Mouse (Mus musculus) hindbrain, embryonic 16.5 days (tissue): ENCODE measurements at regions not wholly inside any gene's neighbourhood (a gene's known extent, or its start where the extent isn't known, plus 50 kb on each side); places are given as distances from the start of the nearest gene placed in this dataset.

Experiments used
- ATAC-seq: fragments of 200-750 bp; cut with Nextera tagmentation; 2 replicates; pipeline ENCODE4 v1.8.0; 2017; ENCODE audit warnings: moderate TSS enrichment, moderate library complexity
- H3K27ac ChIP-seq: fragments of 300-500 bp; sonication (generic); 2 replicates; pipeline ENCODE4 v1.5.1; 2014; ENCODE audit warnings: low read depth, mild to moderate bottlenecking, control low read depth, low read length, moderate library complexity
- H3K27me3 ChIP-seq: fragments of 300-500 bp; sonication (generic); replicated peaks from 2 replicates; pipeline ENCODE4 v1.6.1; 2014; ENCODE audit warnings: low read length; ENCODE audit not compliant: control insufficient read depth, insufficient read depth
- H3K36me3 ChIP-seq: fragments of 300-500 bp; sonication (generic); 2 replicates; pipeline ENCODE4 v1.6.1; 2014; ENCODE audit warnings: mild to moderate bottlenecking, low read length, moderate library complexity, mixed read lengths; ENCODE audit not compliant: control insufficient read depth, insufficient read depth
- H3K4me1 ChIP-seq: fragments of 300-500 bp; sonication (generic); 2 replicates; pipeline ENCODE4 v1.6.1; 2014; ENCODE audit warnings: low read depth, low read length; ENCODE audit not compliant: control insufficient read depth, insufficient read depth
- H3K4me2 ChIP-seq: fragments of 300-500 bp; sonication (generic); 2 replicates; pipeline ENCODE4 v1.6.1; 2014; ENCODE audit warnings: mild to moderate bottlenecking, low read length, control low read depth, moderate library complexity
- H3K4me3 ChIP-seq: fragments of 300-500 bp; sonication (generic); 2 replicates; pipeline ENCODE4 v1.5.1; 2014; ENCODE audit warnings: mild to moderate bottlenecking, low read length, control low read depth, moderate library complexity
- H3K9ac ChIP-seq: fragments of 300-500 bp; sonication (generic); 2 replicates; pipeline ENCODE4 v1.6.1; 2014; ENCODE audit warnings: low read depth, mild to moderate bottlenecking, control low read depth, low read length, moderate library complexity
- H3K9me3 ChIP-seq: fragments of 300-500 bp; sonication (generic); 2 replicates; pipeline ENCODE4 v1.6.1; 2014; ENCODE audit warnings: mild to moderate bottlenecking, low read length, moderate library complexity; ENCODE audit not compliant: control insufficient read depth
- WGBS: fragments of 180-500 bp; shearing (Covaris S2); extraction: QIAGEN DNeasy Blood & Tissue Kit; methylation state at CpG from one replicate; pipeline ENCODE4 v1.1.7; 2014; 5-methylcytosine and 5-hydroxymethylcytosine counted together

GRCm38 (mm10) chr3:60698189-60698588 is 225.6 kb downstream of the Mbnl1 start:
- ATAC-seq: no peak
- no peak overlapping the region for H3K27ac ChIP-seq
- H3K36me3 ChIP-seq: no peaks in the 10 kb centered on the region
- no peaks in the 10 kb centered on the region for H3K27me3 ChIP-seq
- no peaks in the 10 kb centered on the region for H3K9me3 ChIP-seq
- no peak overlapping the region for H3K9ac ChIP-seq
- H3K4me3 ChIP-seq: no peak overlapping the region
- H3K4me2 ChIP-seq: no peak overlapping the region
- no peaks in the 10 kb centered on the region for H3K4me1 ChIP-seq

GRCm38 (mm10) chr3:60707139-60707538 is 234.5 kb downstream of the Mbnl1 start:
- no peak for ATAC-seq
- Histone ChIP-seq H3K9ac (no peak overlapping the region), H3K4me3 (no peak overlapping the region), H3K27ac (no peak overlapping the region), H3K36me3 (no peaks in the 10 kb centered on the region), H3K9me3 (no peaks in the 10 kb centered on the region), H3K4me2 (no peak overlapping the region), H3K4me1 (no peaks in the 10 kb centered on the region), H3K27me3 (no peaks in the 10 kb centered on the region)
- 92% methylated on average over 4 of the region's 4 CpGs for WGBS

GRCm38 (mm10) chr3:60712896-60713295 is 240.3 kb downstream of the Mbnl1 start:
- Histone ChIP-seq H3K27ac (no peak overlapping the region), H3K4me1 (no peaks in the 10 kb centered on the region), H3K27me3 (no peaks in the 10 kb centered on the region), H3K4me2 (no peak overlapping the region), H3K9me3 (no peaks in the 10 kb centered on the region), H3K4me3 (no peak overlapping the region), H3K36me3 (no peaks in the 10 kb centered on the region), H3K9ac (no peak overlapping the region)
- no peak for ATAC-seq
- 91% methylated on average over 4 of the region's 4 CpGs for WGBS

GRCm38 (mm10) chr3:60720322-60720721 is 247.7 kb downstream of the Mbnl1 start:
- Histone ChIP-seq H3K4me3 (no peak overlapping the region), H3K36me3 (no peaks in the 10 kb centered on the region), H3K9me3 (no peaks in the 10 kb centered on the region), H3K4me1 (no peaks in the 10 kb centered on the region), H3K27ac (no peak overlapping the region), H3K27me3 (no peaks in the 10 kb centered on the region), H3K4me2 (no peak overlapping the region), H3K9ac (no peak overlapping the region)
- no peak for ATAC-seq

GRCm38 (mm10) chr3:60731331-60731730 is 258.7 kb downstream of the Mbnl1 start:
- 91% methylated on average over 1 of the region's 1 CpGs for WGBS
- H3K36me3 ChIP-seq: no peaks in the 10 kb centered on the region
- H3K9me3 ChIP-seq: no peaks in the 10 kb centered on the region
- no peaks in the 10 kb centered on the region for H3K27me3 ChIP-seq
- no peak overlapping the region for H3K4me3 ChIP-seq
- H3K4me2 ChIP-seq: no peak overlapping the region
- no peak overlapping the region for H3K27ac ChIP-seq
- ATAC-seq: no peak
- no peak overlapping the region for H3K9ac ChIP-seq
- no peaks in the 10 kb centered on the region for H3K4me1 ChIP-seq

- no peaks in the 10 kb centered on the region for H3K36me3 ChIP-seq
- no peaks in the 10 kb centered on the region for H3K4me1 ChIP-seq
- ATAC-seq: no peak
- no peaks in the 10 kb centered on the region for H3K9me3 ChIP-seq
- no peak overlapping the region for H3K9ac ChIP-seq
- no peak overlapping the region for H3K27ac ChIP-seq
- H3K4me2 ChIP-seq: no peak overlapping the region
- no peak overlapping the region for H3K4me3 ChIP-seq
- no peaks in the 10 kb centered on the region for H3K27me3 ChIP-seq
Measured at GRCm38 (mm10) chr3:60740543-60741294, 261.9 kb upstream of the P2ry1 start.

- Histone ChIP-seq H3K27me3 (no peaks in the 10 kb centered on the region), H3K36me3 (no peaks in the 10 kb centered on the region), H3K27ac (no peak overlapping the region), H3K4me3 (no peak overlapping the region), H3K4me2 (no peak overlapping the region), H3K9me3 (no peaks in the 10 kb centered on the region), H3K9ac (no peak overlapping the region), H3K4me1 (no peaks in the 10 kb centered on the region)
- no peak for ATAC-seq
- WGBS: 85% methylated on average over 5 of the region's 5 CpGs
Measured at GRCm38 (mm10) chr3:60741379-60741778, 261.2 kb upstream of the P2ry1 start.

GRCm38 (mm10) chr3:60742232-60742631 is 260.4 kb upstream of the P2ry1 start:
- H3K4me2 ChIP-seq: no peak overlapping the region
- H3K9ac ChIP-seq: no peak overlapping the region
- no peak overlapping the region for H3K4me3 ChIP-seq
- 79% methylated on average over 2 of the region's 2 CpGs for WGBS
- no peak overlapping the region for H3K27ac ChIP-seq
- no peaks in the 10 kb centered on the region for H3K9me3 ChIP-seq
- ATAC-seq: no peak
- no peaks in the 10 kb centered on the region for H3K27me3 ChIP-seq
- H3K4me1 ChIP-seq: no peaks in the 10 kb centered on the region
- H3K36me3 ChIP-seq: no peaks in the 10 kb centered on the region

- 90% methylated on average over 1 of the region's 1 CpGs for WGBS
- no peak for ATAC-seq
- no peak overlapping the region for H3K9ac ChIP-seq
Measured at GRCm38 (mm10) chr3:60745075-60745474, 257.5 kb upstream of the P2ry1 start.

GRCm38 (mm10) chr3:60758568-60758967 is 244.0 kb upstream of the P2ry1 start:
- Histone ChIP-seq H3K4me2 (no peak overlapping the region), H3K9me3 (no peaks in the 10 kb centered on the region), H3K27me3 (no peaks in the 10 kb centered on the region), H3K9ac (no peak overlapping the region), H3K36me3 (no peaks in the 10 kb centered on the region), H3K4me1 (no peaks in the 10 kb centered on the region), H3K27ac (no peak overlapping the region), H3K4me3 (no peak overlapping the region)
- ATAC-seq: no peak
- WGBS: 84% methylated on average over 2 of the region's 2 CpGs

More at GRCm38 (mm10) chr3:60745075-60745474, 257.5 kb upstream of the P2ry1 start:
- H3K27ac ChIP-seq: no peak overlapping the region
- no peaks in the 10 kb centered on the region for H3K9me3 ChIP-seq
- H3K27me3 ChIP-seq: no peaks in the 10 kb centered on the region
- no peaks in the 10 kb centered on the region for H3K36me3 ChIP-seq
- H3K4me3 ChIP-seq: no peak overlapping the region
- no peak overlapping the region for H3K4me2 ChIP-seq
- no peaks in the 10 kb centered on the region for H3K4me1 ChIP-seq
